Mouse (Mus musculus) stomach, embryonic 14.5 days (tissue): ENCODE measurements around the gene Foxa3. TPM values are rescaled to one million over a fixed set of nuclear protein-coding genes. Genes with fewer than 3 reads are reported as not detected.

Source experiments
- ATAC-seq: fragments of 200-750 bp; cut with Nextera tagmentation; 2 replicates; pipeline ENCODE4 v1.8.0; 2017; ENCODE audit warnings: low read depth, moderate TSS enrichment; ENCODE audit not compliant: insufficient number of reproducible peaks, insufficient read depth, low FRiP score
- H3K27ac ChIP-seq: fragments of 300-500 bp; sonication (generic); 2 replicates; pipeline ENCODE4 v1.5.1; 2014; ENCODE audit warnings: mild to moderate bottlenecking, low read length, moderate library complexity, mixed read lengths
- H3K27me3 ChIP-seq: fragments of 300-500 bp; sonication (generic); 2 replicates; pipeline ENCODE4 v1.6.1; 2014; ENCODE audit warnings: low read length, control low read depth, mixed read lengths; ENCODE audit not compliant: control insufficient read depth, insufficient read depth
- H3K36me3 ChIP-seq: fragments of 300-500 bp; sonication (generic); 2 replicates; pipeline ENCODE4 v1.6.1; 2014; ENCODE audit warnings: mild to moderate bottlenecking, control low read depth, low read length, moderate library complexity, mixed read lengths; ENCODE audit not compliant: control insufficient read depth, insufficient read depth
- H3K4me1 ChIP-seq: fragments of 300-500 bp; sonication (generic); 2 replicates; pipeline ENCODE4 v1.6.1; 2014; ENCODE audit warnings: low read length, control low read depth, mixed read lengths; ENCODE audit not compliant: control insufficient read depth, insufficient read depth
- H3K4me2 ChIP-seq: fragments of 300-500 bp; sonication (generic); replicated peaks from 2 replicates; pipeline ENCODE4 v1.6.1; 2014; ENCODE audit warnings: low read depth, low read length, control low read depth
- H3K4me3 ChIP-seq: fragments of 300-500 bp; sonication (generic); 2 replicates; pipeline ENCODE4 v1.5.1; 2014; ENCODE audit warnings: low read depth, low read length, control low read depth
- H3K9ac ChIP-seq: fragments of 300-500 bp; sonication (generic); replicated peaks from 2 replicates; pipeline ENCODE4 v1.6.1; 2014; ENCODE audit warnings: low read depth, mild to moderate bottlenecking, control low read depth, low read length, moderate library complexity, mixed read lengths
- H3K9me3 ChIP-seq: fragments of 300-500 bp; sonication (generic); 2 replicates; pipeline ENCODE4 v1.6.1; 2016; ENCODE audit warnings: low read depth, low read length, control low read depth; ENCODE audit not compliant: control insufficient read depth
- WGBS: fragments of 180-500 bp; shearing (Covaris S2); extraction: QIAGEN DNeasy Blood & Tissue Kit; methylation state at CpG from one replicate; pipeline ENCODE4 v1.1.7; 2014; 5-methylcytosine and 5-hydroxymethylcytosine counted together
- polyA plus RNA-seq: library from polyadenylated mRNA; unstranded; fragments of >200 nt; fragmentation: Nextera tagmentation; extraction: Ambion mirVana; gene quantifications from 2 replicates; pipeline ENCODE4 v1.2.1, GENCODE M21; 2014

Gene Foxa3
- polyA plus RNA-seq, 1 experiment from 2014 or later: 15.3 TPM

DNA sequence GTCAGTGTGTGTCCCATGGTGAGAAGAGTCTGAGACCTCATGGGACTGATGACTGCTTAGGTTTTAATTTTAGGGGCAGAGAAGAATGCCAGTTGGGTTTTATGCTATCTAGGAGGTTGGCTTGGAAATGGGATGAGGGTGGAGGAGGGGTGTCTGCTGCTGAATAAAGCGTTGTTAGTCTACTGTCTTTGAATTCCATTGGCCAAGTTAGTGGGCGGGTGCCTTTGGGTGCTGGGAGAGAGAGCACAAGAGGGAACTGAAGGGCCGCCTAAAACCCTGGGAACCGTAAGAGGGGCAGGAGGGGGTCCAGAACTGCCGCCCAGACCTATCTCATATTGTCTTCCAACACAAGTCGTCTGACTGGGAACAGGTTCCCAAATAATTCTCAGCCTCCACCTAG lies 34.6 kb downstream of the Foxa3 start:
- no peak for ATAC-seq
- Histone ChIP-seq H3K9ac (no peak overlapping the region), H3K36me3 (no peaks in the 10 kb centered on the region), H3K9me3 (no peaks in the 10 kb centered on the region), H3K4me3 (no peak overlapping the region), H3K4me2 (no peak overlapping the region), H3K27me3 (no peaks in the 10 kb centered on the region), H3K4me1 (0 out of 2 replicates have a peak, but pooled peaks cover 6% of the 10 kb centered on the region), H3K27ac (no peak overlapping the region)
- WGBS: 66% methylated on average over 6 of the region's 6 CpGs

DNA sequence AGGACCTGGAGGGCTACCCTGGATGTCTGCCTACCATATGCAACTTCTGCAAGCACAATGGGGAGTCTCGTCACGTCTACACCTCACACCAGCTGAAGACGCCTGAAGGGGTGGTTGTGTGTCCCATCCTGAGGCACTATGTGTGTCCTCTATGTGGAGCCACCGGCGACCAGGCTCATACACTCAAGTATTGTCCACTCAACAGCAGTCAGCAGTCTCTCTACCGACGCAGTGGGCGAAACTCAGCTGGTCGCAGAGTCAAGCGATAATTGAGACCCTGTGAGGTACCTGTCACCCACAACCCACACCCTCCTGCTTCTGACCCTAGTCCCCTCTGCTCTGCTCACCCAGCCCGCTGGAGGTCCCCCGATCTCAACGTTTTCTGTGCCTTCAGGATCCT lies 35.6 kb downstream of the Foxa3 start:
- H3K27me3 ChIP-seq: no peaks in the 10 kb centered on the region
- no peak overlapping the region for H3K9ac ChIP-seq
- no peak overlapping the region for H3K4me2 ChIP-seq
- no peaks in the 10 kb centered on the region for H3K9me3 ChIP-seq
- 0 out of 2 replicates have a peak, but pooled peaks cover 6% of the 10 kb centered on the region for H3K4me1 ChIP-seq
- 71% methylated on average over 13 of the region's 13 CpGs for WGBS
- ATAC-seq: no peak
- H3K36me3 ChIP-seq: no peaks in the 10 kb centered on the region
- no peak overlapping the region for H3K4me3 ChIP-seq
- no peak overlapping the region for H3K27ac ChIP-seq

DNA sequence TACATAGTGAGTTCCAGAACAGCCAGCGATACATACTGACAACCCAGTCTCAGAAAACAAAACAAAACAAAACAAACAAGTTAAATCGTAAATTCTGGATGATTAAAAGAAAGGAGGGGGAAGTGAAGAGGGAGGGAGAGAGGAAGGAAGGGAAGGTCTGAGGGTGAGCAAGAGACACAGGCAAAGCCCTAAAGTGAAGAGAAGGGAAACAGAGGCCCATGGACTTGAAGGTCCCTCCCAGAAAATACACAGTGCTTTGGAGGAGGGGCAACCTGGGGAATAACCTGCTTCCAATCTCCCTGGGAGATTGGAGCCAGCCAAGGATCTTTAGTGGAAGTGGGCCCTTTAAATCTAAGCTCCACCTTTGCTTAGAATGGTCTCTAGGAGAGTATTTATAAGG lies 36.2 kb downstream of the Foxa3 start, which contains the start of gene Nanos2:
Gene Nanos2 (plus strand): TSS at position 301 of the 400 bp plus-strand sequence.
- H3K4me2 ChIP-seq: no peak within 1 kb of the TSS
- no peaks in the 10 kb centered on the region for H3K36me3 ChIP-seq
- H3K4me3 ChIP-seq: no peak within 1 kb of the TSS
- H3K9me3 ChIP-seq: no peaks in the 10 kb centered on the region
- H3K27me3 ChIP-seq: no peaks in the 10 kb centered on the region
- H3K9ac ChIP-seq: no peak within 1 kb of the TSS
- no peak within 1 kb of the TSS for H3K27ac ChIP-seq
- H3K4me1 ChIP-seq: 0 out of 2 replicates have a peak, but pooled peaks cover 6% of the 10 kb centered on the region
- no peak for ATAC-seq
- 68% methylated on average over 2 of the region's 2 CpGs for WGBS

DNA sequence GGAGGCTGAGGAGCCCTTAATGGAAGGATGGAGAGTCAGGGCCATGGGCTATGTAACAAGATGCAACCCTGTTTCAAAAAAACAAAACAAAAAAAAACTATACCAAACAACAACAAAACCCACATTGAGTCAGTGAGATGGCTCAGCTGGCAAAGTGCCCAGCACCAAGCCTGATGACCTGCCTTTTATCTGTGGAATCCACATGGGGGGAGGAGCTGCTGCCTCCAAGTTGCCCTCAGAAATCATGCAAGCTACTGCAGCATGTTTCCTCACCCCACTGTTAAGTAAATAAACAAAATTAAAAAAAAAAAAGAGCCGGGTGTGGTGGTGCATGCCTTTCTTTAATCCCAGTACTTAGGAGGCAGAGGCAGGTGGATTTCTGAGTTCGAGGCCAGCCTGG lies 36.8 kb downstream of the Foxa3 start:
- no peak overlapping the region for H3K9ac ChIP-seq
- no peaks in the 10 kb centered on the region for H3K9me3 ChIP-seq
- H3K36me3 ChIP-seq: no peaks in the 10 kb centered on the region
- H3K27ac ChIP-seq: no peak overlapping the region
- ATAC-seq: no peak
- no peak overlapping the region for H3K4me2 ChIP-seq
- 0 out of 2 replicates have a peak, but pooled peaks cover 5% of the 10 kb centered on the region for H3K4me1 ChIP-seq
- H3K4me3 ChIP-seq: no peak overlapping the region
- no peaks in the 10 kb centered on the region for H3K27me3 ChIP-seq
- WGBS: 70% methylated on average over 2 of the region's 2 CpGs

DNA sequence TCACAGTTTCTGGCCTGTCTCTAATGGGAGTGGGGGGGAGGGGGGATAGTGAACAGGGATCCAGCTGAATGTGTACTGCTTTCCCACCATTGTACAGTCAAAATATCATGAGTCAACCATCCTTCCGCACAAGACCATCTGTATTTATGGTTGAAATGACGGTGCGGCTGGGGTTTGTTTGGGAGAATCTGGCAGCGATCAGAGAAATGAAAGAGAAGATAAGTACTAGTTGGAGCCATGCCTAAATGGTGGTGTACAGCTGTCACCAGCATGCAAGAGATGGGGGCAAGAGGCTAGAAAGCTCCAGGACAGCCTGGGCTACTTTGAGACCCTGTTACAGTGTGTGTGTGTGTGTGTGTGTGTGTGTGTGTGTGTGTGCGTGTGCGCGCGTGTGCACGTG lies 45.0 kb downstream of the Foxa3 start:
- H3K4me3 ChIP-seq: no peak overlapping the region

DNA sequence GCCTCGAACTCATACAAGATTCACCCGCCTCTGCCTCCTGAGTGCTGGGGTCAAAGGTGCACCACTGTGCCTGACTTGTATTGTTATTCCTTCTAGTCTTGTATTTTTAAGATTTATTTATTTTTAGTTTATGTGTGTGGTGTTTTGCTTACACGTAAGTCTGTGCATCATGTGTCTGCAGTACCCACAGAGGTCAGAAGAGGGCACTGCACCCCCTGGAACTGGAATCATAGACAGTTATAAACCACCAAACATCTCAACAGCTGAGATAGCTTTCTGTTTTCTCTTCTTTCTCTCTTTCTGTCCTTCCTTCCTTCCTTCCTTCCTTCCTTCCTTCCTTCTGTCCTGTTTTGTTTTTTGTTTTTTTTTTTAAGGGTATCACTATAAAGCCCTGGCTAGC lies 52.4 kb downstream of the Foxa3 start:
- no peak for ATAC-seq
- no peak overlapping the region for H3K27ac ChIP-seq
- no peaks in the 10 kb centered on the region for H3K36me3 ChIP-seq
- H3K4me1 ChIP-seq: no peaks in the 10 kb centered on the region
- no peaks in the 10 kb centered on the region for H3K9me3 ChIP-seq
- H3K9ac ChIP-seq: no peak overlapping the region
- no peak overlapping the region for H3K4me2 ChIP-seq
- WGBS: 79% methylated on average over 3 of the region's 3 CpGs
- H3K27me3 ChIP-seq: 0 out of 2 replicates have a peak, but pooled peaks cover 1% of the 10 kb centered on the region
- H3K4me3 ChIP-seq: no peak overlapping the region

More for the DNA sequence above, 45.0 kb downstream of the Foxa3 start:
- no peaks in the 10 kb centered on the region for H3K27me3 ChIP-seq
- H3K4me1 ChIP-seq: no peaks in the 10 kb centered on the region
- H3K27ac ChIP-seq: no peak overlapping the region
- WGBS: 77% methylated on average over 9 of the region's 9 CpGs
- ATAC-seq: no peak
- no peak overlapping the region for H3K9ac ChIP-seq
- no peak overlapping the region for H3K4me2 ChIP-seq
- no peaks in the 10 kb centered on the region for H3K36me3 ChIP-seq
- no peaks in the 10 kb centered on the region for H3K9me3 ChIP-seq

DNA sequence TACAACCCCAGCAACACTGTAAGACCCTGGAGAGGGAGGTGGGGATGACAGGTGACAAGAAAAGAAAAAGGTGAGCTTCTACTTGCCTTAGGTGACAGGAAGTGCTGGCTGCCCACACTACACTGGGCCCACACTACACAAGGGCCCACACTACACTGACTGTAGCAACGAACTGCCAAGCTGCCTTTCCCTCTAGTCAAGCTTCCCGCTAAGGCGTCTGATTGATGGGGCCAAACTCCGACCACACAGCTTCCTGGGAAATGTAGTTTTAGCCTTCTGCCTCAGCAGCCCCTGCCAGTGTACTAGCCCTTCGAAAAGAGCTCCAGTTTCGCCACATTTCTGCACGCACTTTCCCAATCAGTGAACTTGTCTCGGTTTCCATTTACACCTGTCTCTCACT lies 55.7 kb downstream of the Foxa3 start:
- Histone ChIP-seq H3K4me1 (no peaks in the 10 kb centered on the region), H3K9ac (no peak overlapping the region), H3K4me3 (no peak overlapping the region), H3K27me3 (peaks cover 22% of the 10 kb centered on the region), H3K9me3 (no peaks in the 10 kb centered on the region), H3K36me3 (no peaks in the 10 kb centered on the region), H3K27ac (no peak overlapping the region), H3K4me2 (no peak overlapping the region)
- no peak; the same call in 1 of the 2 replicates for ATAC-seq
- 3% methylated on average over 8 of the region's 8 CpGs for WGBS

DNA sequence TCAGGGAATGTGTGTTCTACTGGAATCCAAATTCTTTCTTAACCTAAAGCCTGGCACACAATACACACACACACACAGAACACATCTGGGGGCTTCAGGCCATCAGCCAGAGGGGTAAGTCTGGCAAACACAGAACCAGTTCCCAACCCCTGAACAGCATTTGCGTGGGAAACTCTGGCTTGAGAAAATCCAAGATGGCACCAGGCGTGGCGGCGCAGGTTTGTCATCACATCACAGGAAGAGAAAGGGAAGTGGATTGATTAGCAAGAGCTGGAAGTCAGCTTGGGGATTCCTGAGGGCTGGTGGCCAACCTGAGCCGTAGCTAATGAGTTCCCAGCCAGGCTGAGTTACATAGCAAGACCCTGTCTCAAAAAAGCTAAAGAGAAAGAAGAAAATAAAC lies 58.0 kb downstream of the Foxa3 start:
- Histone ChIP-seq H3K4me1 (no peaks in the 10 kb centered on the region), H3K4me3 (no peak overlapping the region), H3K27ac (no peak overlapping the region), H3K9ac (no peak overlapping the region), H3K9me3 (no peaks in the 10 kb centered on the region), H3K27me3 (peaks cover 38% of the 10 kb centered on the region), H3K4me2 (no peak overlapping the region), H3K36me3 (no peaks in the 10 kb centered on the region)
- ATAC-seq: no peak
- WGBS: 71% methylated on average over 5 of the region's 5 CpGs

DNA sequence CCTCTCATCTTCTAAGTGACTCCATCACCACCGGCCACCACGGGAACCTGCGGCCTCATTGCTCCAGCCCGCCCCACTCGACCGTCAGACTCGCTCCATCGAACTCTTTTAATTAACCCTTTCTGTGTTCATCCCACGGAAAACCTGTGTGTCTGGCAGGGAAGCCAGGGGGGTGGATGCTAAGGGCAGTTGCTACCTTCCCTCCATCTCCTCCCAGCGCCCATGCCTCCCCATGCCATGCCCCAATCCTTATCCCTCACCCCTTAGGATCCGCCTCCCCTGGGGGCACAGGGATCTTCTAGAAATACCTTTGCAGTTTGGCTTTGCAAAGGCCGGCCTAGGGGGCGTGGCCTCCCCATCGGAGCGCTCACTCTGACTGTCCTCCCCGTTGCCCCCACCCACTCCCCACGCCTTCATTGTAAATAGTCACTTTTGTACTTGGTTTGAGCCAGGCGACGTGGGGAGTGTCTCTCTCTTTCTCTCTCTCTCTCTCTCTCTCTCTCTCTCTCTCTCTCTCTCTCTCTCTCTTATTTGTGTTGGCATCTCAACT lies 60.0 kb downstream of the Foxa3 start:
- Histone ChIP-seq H3K9me3 (no peaks in the 10 kb centered on the region), H3K36me3 (no peaks in the 10 kb centered on the region), H3K27me3 (peaks cover 42% of the 10 kb centered on the region), H3K27ac (no peak overlapping the region), H3K9ac (no peak overlapping the region), H3K4me2 (0 out of 2 replicates have a peak overlapping the region, but pooled peaks have one; percentile 2), H3K4me1 (no peaks in the 10 kb centered on the region), H3K4me3 (no peak overlapping the region)
- no peak for ATAC-seq
- WGBS: 1% methylated on average over 19 of the region's 19 CpGs
